Mouse (Mus musculus) cerebellum, postnatal 10 days (tissue): Measurements from ENCODE around the gene Ces2f.

ENCODE experiments used
- DNase-seq, 2 experiments: peaks; one replicate each; pipeline ENCODE4 v3.0.0; 2021; ENCODE audit warnings: mixed read lengths in 2 of 2

Ces2f gene

DNA sequence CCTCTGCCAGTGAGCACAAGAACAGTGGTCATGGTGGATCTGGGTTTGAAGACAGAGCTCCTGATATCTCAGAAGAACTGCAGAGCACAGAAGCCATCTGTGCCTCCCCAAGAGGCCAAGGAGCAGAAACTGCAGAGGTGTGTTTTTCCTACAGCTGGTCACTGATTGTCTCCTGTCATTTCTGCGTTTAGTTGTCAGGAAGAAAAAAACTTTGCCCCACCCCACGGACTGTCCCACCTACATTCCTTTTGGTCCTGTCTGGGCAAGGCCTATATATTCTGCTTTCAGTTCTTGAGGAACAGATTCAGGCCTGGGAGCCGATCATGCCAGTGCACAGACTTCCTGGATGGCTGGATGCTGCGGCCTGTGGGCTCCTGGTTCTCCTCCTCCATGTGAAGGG, at the start of gene Ces2f:
TSS of gene Ces2f (plus strand) at position 301 of the 400 bp plus-strand sequence.
- DNase-seq = no peak

DNA sequence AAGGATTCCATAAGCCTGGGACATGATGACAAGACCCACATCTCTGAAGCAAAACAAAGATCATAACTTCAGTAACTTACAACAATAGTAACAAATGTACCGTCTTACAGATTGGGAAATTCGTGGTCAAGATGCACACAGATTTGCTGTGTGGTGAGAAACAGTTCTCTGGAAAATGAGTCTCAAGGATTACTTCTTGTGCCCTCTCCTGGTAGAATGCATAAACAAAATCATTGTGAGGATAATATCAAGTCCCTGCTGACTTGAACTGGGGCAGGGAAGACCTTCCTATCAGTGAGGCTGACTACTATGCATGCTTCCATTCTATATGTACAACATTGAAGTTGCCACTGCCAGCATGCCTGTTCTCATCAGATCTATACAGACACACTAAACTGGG, 45.4 kb upstream of the Ces2f start:
- DNase-seq = peak in 1 of 2 experiments; percentile 18

DNA sequence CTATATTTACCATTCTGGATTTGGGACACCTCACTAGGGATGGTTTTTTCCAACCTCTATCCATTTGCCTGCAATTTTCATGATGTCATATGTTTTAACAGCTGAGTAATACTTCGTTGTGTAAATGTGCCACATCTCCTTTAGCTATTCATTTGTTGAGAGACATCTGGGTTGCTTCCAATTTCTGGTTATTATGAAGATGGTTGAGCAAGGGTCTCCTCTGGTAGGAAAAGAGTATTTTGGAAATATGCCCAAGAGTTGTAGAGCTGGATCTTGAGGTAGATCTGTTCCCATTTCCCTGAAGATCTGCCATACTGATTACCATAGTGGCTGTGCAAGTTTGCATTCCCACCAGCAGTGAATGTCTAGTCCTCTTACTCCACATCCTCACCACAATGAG, 40.0 kb upstream of the Ces2f start:
- DNase-seq = no peak

DNA sequence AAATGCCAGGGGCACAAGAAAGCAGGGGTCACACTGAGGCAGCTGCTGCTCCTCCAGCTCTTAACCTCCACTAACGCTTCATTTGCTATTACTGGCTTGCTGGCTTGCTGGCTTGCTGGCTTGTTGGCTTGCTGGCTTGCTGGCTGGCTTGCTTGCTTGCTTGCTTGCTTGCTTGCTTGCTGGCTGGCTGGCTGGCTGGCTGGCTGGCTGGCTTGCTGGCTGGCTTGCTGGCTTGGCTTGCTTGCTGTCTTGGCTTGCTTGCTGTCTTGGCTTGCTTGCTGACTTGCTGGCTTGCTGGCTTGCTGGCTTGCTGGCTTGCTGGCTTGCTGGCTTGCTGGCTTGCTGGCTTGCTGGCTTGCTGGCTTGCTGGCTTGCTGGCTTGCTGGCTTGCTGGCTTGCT, 38.1 kb upstream of the Ces2f start:
- DNase-seq = peak; percentile 93 to 95

DNA sequence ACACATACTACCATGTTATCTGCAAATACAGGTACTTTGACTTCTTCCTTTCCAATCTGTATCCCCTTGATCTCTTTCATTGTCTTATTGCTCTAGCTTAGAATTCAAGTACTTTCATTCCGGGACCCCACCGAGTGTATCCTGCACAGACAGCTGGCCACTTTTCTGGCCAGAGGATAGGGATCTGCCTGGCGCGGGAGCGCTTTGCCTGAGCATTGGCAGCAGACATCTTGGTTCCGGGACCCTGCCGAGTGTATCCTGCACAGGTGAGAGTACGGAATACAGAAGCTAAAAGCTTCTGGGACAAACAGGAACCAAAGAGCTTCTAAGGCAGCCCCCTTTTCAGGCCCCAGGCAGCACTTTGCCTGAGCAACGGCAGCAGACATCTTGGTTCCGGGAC, 37.5 kb upstream of the Ces2f start:
- DNase-seq = peak; percentile 71 to 72

DNA sequence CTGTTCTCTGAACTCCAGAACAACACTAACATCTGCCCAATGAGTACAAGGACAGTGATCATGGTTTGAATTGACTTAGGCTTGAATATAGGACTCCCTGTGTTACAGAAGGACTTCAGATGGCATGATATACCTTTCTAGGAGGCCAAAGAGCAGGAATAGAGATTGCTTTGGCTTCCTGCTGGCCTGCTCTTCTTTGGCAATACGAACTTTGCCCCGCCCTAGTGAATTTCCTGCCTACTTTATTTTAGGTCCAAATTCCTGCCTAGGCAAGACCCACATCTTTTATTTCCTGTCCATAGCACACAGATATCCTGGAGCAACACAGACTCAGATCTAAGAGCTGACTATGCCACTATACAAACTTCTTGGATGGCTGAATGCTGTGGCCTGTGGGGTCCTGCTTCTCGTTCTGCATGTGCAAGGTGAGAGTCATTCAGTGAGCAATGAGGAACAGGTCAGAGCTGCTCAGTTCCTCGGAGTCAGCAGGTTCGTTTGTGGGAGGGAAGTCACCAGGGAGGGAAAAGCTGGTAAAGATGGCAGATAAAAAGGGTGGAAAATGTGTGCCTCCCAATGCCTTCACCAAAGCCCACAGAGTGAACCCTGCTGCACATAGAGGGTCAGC, 21.1 kb upstream of the Ces2f start, which contains the start of gene Ces2e:
TSS of gene Ces2e (plus strand) at position 289 of the 625 bp plus-strand sequence.
- no peak for DNase-seq

DNA sequence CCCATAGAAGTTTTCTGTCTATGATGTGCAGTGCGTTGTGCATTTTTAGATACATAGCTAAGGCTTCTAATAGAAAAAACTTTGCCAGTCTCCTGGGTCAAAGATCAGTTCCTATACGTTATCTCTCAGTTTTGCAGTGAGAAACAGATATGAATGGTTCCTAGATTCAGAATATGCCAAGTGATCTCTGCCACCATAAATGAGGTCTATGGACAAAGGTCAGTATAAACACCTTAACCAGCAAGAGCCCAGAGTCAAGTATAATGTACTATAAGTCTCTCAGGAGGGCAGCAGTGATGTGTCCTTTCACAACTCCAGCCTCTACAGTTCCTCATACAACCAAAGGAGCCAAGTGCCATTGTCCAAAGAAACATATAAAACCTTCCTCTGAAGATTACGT, 19.9 kb upstream of the Ces2f start:
- no peak for DNase-seq

DNA sequence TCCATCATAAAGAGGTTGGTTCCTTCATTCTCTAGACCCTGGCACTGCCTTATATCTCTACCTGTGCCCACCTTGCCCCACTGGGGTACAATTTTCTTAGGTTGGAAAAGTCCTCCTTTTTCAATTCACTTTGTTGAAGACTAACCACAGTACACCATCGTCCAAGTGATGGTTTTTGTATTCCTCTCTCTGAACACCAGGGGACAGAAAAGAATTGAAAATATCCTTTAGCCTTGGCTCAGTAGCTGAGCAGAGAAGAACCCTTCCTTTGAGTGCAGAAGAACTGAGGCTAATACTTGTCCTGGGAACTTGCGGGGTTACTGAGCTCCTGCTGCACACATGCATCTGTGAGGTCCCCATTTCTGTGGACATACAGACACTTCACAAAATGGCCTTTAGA, 2.5 kb upstream of the Ces2f start:
- no peak for DNase-seq

DNA sequence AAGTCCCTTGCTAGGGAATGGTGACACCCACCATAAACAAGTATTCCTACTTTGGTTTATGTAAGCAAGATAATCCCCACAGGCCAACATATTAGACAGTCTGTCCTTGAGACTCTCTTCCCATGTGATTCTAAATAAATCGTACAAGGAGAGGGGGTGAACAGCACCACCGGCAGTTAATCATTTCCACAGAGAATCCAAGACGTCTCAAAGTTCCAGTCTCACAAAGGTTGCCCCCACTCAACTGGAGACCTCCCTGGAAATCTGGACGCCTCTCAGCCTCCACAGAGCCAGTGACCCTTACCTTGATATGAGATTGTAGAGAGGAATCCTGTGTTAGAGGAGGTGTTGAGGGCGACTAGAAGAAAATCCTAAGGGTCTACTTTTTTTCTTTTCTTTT, 1.9 kb downstream of the Ces2f start:
- no peak for DNase-seq

DNA sequence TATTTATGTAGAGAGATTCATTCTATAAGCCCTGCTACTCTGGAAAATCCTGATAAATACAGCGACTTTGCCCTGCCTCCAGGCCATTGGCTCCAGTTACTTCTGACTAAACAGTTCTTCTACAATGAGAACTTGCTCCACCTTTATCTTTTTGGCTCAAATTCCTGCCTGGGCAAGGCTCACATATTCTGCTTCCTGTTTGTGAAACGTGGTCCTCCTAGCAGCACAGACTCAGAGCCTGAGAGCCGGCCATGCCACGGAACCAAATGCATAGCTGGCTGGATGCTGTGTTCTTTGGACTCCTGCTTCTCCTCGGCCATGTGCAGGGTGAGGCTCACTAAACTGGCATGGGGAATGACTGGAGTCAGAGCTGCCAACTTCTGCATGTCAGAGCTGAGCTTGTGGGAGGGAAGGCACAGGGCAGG, 14.4 kb downstream of the Ces2f start, which contains the start of gene Ces2g:
TSS of gene Ces2g (plus strand) at position 182 of the 425 bp plus-strand sequence.
- peak; percentile 47 to 49 for DNase-seq

DNA sequence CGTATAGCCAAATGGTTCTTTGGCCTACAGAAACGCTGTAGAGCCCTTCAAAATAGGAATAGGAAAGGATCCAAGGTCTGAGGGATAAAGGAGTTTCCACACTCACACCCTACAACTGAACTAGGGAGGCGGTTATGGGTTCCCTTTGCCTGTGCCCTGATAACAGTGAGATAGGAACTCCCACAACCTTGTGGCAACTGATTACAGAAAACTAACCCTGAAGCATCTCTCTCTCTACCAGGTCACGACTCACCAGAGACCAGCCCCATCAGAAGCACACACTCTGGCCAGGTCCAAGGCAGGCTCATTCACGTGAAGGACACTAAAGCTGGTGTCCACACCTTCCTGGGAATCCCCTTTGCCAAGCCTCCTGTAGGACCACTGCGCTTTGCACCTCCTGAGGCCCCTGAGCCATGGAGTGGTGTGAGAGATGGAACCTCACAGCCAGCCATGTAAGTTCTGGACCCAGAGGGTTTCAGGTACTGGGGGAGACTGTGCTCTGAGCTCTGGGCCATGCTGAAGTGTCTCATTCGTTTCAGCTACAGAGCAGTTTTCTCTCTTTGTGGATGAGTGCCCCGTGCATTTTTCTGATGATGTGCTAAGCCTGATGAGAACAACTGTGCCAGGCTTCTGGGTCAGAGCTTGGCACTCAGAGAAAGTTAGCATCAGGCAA, 15.2 kb downstream of the Ces2f start:
- DNase-seq = no peak

DNA sequence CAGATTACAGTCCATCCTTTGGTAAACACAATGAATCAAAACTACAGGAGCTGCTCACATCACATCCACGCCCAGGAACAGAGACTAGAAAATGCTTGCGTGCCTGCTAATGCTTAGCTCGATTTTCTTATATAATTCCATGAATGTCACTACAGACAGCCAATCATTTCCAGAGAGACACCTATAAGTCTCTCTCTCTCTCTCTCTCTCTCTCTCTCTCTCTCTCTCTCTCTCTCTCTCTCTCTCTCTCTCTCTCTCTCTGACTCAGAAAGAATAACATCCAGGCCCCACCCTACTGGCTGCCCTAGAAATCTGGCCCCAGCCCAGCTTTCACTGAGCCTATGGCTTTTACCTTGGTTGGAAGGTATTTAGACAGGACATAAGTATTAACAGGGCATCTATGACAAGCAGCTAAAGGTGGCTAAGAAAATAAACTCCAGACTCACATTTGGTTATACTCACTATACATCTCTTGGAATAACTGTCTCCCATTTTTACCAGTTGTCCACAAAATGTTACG, 16.3 kb downstream of the Ces2f start:
- DNase-seq = no peak

DNA sequence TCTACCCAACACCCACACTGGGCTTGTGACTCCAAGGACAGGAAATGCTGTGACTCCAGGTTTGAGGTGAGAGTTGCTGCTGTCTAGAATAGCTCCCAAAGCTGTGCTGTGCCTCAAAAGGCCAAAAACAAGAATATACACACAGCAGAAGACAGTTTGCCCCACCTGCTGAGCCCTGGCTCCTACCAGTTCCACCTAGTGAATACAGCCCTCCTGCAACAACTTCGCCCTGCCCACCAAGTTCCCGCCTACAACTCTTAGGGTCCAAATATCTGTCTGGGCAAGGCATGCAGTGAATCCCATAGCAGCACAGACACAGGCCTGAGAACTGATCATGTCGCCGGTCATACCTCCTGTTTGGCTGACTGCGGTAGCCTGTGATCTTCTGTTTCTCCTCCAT, 37.0 kb downstream of the Ces2f start:
- DNase-seq = no peak

DNA sequence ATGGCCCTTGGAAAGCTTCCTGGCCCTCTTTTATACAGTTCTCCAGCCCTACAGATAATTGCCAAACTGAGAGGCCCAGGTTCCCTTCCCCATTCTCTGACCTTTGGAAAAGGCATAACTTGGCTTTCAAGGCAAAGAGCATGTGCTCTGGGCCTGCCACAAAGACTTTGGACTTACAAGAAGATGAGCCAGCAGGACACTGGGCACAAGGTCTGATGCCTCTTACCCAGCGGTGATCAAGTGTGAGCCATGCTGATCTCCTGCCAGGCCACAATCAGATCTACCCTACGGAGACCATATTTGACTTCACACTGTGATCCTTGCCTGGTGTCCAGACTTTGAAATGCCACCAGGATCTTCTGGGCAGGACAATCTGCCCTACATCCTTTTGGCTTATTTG, 37.8 kb downstream of the Ces2f start:
- DNase-seq = peak; percentile 36 to 61

DNA sequence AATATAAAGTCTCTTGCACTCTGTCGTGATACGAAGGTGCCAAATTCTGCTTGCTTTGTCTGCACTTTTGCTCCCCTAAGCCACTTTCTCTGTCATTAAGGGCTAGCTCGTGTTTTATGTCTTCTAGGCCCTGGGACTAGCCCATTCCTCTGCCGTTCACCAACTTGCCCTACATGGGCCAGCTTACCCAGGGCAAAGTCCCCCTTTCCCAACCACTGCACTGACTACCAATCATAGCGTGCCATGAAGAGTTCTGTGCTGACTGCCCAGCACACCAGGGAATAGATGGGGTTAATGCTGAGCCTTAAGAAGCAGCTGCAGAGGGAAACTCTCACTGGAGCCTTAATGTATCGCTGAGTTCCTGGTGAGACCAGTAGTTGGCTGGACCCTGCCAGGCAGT, 51.0 kb downstream of the Ces2f start:
- DNase-seq = no peak

DNA sequence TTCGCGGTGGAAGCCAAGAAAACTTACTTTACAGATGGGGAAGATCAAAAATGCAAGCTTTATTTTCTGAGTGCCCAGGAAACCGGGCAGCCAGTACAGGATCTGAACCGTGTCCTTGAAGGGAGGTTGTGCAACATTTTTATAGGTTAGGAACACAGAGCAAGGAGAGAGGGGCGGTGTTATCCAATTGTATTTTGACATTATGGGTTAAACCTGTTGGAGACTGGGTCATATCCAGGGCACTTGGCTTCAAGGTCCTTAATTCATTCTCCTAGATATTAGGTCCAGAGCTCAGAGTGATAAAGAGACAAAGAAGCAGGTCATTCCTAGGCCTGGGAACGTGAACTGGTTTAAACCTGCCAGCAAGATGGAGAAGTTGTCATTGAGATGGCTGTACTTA, 52.0 kb downstream of the Ces2f start:
- DNase-seq = no peak

DNA sequence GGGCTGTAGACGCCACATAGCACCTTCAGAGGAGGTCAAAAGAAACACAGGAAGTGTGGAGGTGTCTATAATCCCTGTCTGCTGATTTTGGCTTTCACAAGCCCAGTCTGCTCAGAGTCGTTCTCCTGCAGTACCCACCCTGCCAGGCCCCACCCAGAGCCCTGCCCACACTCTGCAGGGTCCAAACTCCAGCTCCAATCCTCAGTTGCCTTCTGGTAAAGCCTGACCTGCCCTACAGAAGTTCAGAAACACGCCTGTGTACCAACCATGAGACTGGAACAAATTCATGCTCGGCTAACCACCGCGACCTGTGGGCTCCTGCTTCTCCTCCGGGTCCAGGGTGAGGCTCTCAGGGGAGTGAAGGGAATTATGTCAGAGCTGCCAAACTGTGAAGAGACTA, 53.4 kb downstream of the Ces2f start, which contains the start of gene Ces2h:
TSS of gene Ces2h (plus strand) at position 268 of the 400 bp plus-strand sequence.
- no peak for DNase-seq
